Mouse (Mus musculus): ENCODE data around the gene Chst3.

DNA sequence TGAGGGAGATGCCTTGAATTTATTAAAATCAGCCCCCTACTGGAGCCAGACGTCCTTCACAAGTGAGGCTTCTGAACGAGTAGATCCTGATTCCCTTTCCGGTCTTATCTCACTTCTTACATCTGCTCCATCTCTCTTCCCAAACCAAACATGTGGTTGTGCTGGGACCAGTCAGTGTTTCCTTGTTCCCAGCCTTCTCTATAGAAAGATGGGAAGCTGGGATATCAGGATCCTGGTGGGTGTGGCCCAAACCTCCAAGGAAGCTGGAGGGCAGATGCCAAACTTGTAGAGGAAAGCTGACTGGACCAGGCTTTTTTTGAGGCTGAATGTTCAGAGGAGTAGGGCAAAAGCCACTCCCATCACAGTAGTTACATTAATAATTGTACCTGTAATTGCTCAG lies 44.6 kb downstream of the Chst3 start:
- TF ChIP-seq CTCF (conservative IDR thresholded peaks at IDR 0.05; ENCODE audit: low read length), result no peak
- TF ChIP-seq NANOG (IDR thresholded peaks at IDR 0.05; ENCODE audit: borderline replicate concordance, low read length), result no peak
- no peak for TF ChIP-seq POU5F1 (IDR thresholded peaks at IDR 0.05; ENCODE audit: borderline replicate concordance, low read length)
